Mouse (Mus musculus): ENCODE data around the gene Cbr2. TPM values are rescaled to one million over a fixed set of nuclear protein-coding genes. Genes with fewer than 3 reads are reported as not detected.

The Cbr2 gene
- total and polyA plus RNA-seq, 3 experiments = not detected

DNA sequence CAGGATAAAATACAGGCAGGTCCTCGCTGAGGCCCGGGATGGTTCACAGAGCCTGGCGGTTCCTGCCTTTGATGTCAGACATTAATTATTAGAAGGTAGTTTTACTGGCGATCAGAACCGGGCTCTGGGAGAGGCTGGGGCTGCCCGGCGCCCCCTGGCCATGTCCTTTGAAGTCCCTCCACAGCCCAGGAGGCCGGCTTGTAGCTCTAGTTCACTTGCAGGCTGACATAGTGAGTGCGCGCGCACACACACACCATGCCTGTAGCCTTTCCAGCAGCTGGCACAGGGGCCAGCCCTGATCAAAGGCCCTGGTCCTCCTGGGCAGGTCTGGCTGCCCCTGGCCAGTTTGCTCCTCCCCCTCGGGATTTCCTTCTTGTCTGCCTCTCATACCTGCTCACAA is 36.3 kb downstream of the Cbr2 start:
- Histone ChIP-seq H3K36me3 (replicated peaks) (peaks cover 98% of the 10 kb centered on the region), H3K9me3 (replicated peaks) (peaks cover 5% of the 10 kb centered on the region; the same call in 1 of the 2 replicates), H3K27me3 (ENCODE audit: insufficient read depth, low read length) (no peaks in the 10 kb centered on the region), H3K4me1 (ENCODE audit: insufficient read depth, low read depth, low read length) (peaks cover 6% of the 10 kb centered on the region; the same call in 1 of the 2 replicates), H3K4me3 (ENCODE audit: low read depth, low read length) (no peak overlapping the region)
- no peak for TF ChIP-seq POLR2AphosphoS5 (IDR thresholded peaks at IDR 0.05; ENCODE audit: insufficient replicate concordance, low read depth, low read length)
- no peak for TF ChIP-seq TAL1 (conservative IDR thresholded peaks at IDR 0.05; ENCODE audit: low read depth, low read length)
- TF ChIP-seq GATA1 (IDR thresholded peaks at IDR 0.05; ENCODE audit: borderline replicate concordance, low read length) = no peak
- no peak for TF ChIP-seq GATA2 (IDR thresholded peaks at IDR 0.05; ENCODE audit: borderline replicate concordance, low read depth, low read length)
- no peak for TF ChIP-seq CTCF (IDR thresholded peaks at IDR 0.05; ENCODE audit: low read depth, low read length)
- ATAC-seq (ENCODE audit: extremely low read depth, insufficient number of reproducible peaks, low FRiP score, poor library complexity, severe bottlenecking) = no peak
- no peak for DNase-seq (ENCODE audit: low spot score)

DNA sequence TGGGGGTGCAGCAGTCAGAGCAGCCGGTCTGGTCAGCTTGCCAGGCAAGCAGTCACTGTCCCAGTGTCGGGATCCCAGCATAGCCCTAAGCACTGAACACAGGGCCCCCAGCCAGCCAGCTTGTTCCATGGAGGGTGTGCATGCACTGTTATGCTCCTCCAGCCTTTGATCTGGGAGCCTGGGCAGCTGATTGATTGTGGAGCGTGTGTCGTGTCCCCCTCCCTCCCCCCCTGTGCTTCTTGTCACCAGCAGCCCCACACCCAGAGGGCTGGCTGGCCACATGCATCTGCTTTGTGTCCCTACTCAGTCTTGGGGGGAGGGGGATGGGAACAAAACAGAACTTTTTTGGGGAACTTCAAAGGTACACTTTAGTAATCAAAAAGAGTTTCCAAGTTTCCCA is 36.7 kb downstream of the Cbr2 start:
- peaks cover 5% of the 10 kb centered on the region; the same call in 1 of the 2 replicates for H3K9me3 ChIP-seq (replicated peaks)
- H3K36me3 ChIP-seq (replicated peaks) = peaks cover 98% of the 10 kb centered on the region
- DNase-seq (ENCODE audit: low spot score) (no peak), ATAC-seq (ENCODE audit: extremely low read depth, insufficient number of reproducible peaks, low FRiP score, poor library complexity, severe bottlenecking) (no peak)
- no peak overlapping the region for H3K4me3 ChIP-seq (ENCODE audit: low read depth, low read length)
- TF ChIP-seq CTCF (IDR thresholded peaks at IDR 0.05; ENCODE audit: low read depth, low read length) = no peak
- TF ChIP-seq GATA1 (IDR thresholded peaks at IDR 0.05; ENCODE audit: borderline replicate concordance, low read length) = no peak
- TF ChIP-seq POLR2AphosphoS5 (IDR thresholded peaks at IDR 0.05; ENCODE audit: insufficient replicate concordance, low read depth, low read length) = no peak
- TF ChIP-seq GATA2 (IDR thresholded peaks at IDR 0.05; ENCODE audit: borderline replicate concordance, low read depth, low read length) = no peak
- TF ChIP-seq TAL1 (conservative IDR thresholded peaks at IDR 0.05; ENCODE audit: low read depth, low read length) = no peak
- H3K4me1 ChIP-seq (ENCODE audit: insufficient read depth, low read depth, low read length) = peaks cover 6% of the 10 kb centered on the region; the same call in 1 of the 2 replicates
- H3K27me3 ChIP-seq (ENCODE audit: insufficient read depth, low read length) = no peaks in the 10 kb centered on the region

- Histone ChIP-seq H3K27me3 (ENCODE audit: insufficient read depth, low read length) (no peaks in the 10 kb centered on the region), H3K9me3 (replicated peaks) (peaks cover 5% of the 10 kb centered on the region; the same call in 1 of the 2 replicates), H3K4me3 (ENCODE audit: low read depth, low read length) (no peak overlapping the region), H3K4me1 (ENCODE audit: insufficient read depth, low read depth, low read length) (peaks cover 6% of the 10 kb centered on the region; the same call in 1 of the 2 replicates), H3K36me3 (replicated peaks) (peaks cover 97% of the 10 kb centered on the region)
- ATAC-seq (ENCODE audit: extremely low read depth, insufficient number of reproducible peaks, low FRiP score, poor library complexity, severe bottlenecking) (no peak), DNase-seq (ENCODE audit: low spot score) (no peak)
- TF ChIP-seq GATA1 (IDR thresholded peaks at IDR 0.05; ENCODE audit: borderline replicate concordance, low read length) = no peak
These were observed 38.5 kb downstream of the Cbr2 start for GRCm38 (mm10) chr11:120693461-120693860.

GRCm38 (mm10) chr11:120692471-120693011 is 39.4 kb downstream of the Cbr2 start:
- H3K36me3 ChIP-seq (replicated peaks) = peaks cover 97% of the 10 kb centered on the region
- H3K4me1 ChIP-seq (ENCODE audit: insufficient read depth, low read depth, low read length) = 0 out of 2 replicates have a peak, but pooled peaks cover 3% of the 10 kb centered on the region
- peaks cover 5% of the 10 kb centered on the region; the same call in 1 of the 2 replicates for H3K9me3 ChIP-seq (replicated peaks)
- no peaks in the 10 kb centered on the region for H3K27me3 ChIP-seq (ENCODE audit: insufficient read depth, low read length)
- ATAC-seq (ENCODE audit: extremely low read depth, insufficient number of reproducible peaks, low FRiP score, poor library complexity, severe bottlenecking) = no peak
- no peak for DNase-seq (ENCODE audit: low spot score)
- H3K4me3 ChIP-seq (ENCODE audit: low read depth, low read length) = no peak overlapping the region
- no peak for TF ChIP-seq GATA1 (IDR thresholded peaks at IDR 0.05; ENCODE audit: borderline replicate concordance, low read length)
- TF ChIP-seq GATA2 (IDR thresholded peaks at IDR 0.05; ENCODE audit: borderline replicate concordance, low read depth, low read length) = no peak
- no peak for TF ChIP-seq CTCF (IDR thresholded peaks at IDR 0.05; ENCODE audit: low read depth, low read length)
- TF ChIP-seq POLR2AphosphoS5 (IDR thresholded peaks at IDR 0.05; ENCODE audit: insufficient replicate concordance, low read depth, low read length) = no peak
- TF ChIP-seq TAL1 (conservative IDR thresholded peaks at IDR 0.05; ENCODE audit: low read depth, low read length) = no peak

DNA sequence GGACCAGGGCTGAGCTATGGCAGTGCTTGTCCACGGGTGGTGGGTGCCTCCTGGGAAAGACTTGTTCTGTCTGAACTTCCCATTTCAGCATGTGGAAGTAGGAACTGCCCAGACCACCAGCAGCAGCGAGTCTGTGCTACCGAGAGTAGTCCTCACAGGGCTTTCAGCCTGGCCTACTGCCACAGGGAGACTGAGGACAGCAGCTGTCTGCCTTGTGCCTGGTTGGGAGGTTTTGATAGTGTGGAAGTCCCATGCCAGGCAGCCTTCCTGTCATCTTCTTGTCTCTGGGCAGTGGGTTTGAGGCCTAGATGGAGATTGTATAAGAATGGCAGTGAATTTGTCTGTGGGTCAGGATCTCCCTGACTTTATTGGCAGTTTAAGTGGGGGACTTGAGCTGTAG is 42.5 kb downstream of the Cbr2 start:
- DNase-seq (ENCODE audit: low spot score) (no peak), ATAC-seq (ENCODE audit: extremely low read depth, insufficient number of reproducible peaks, low FRiP score, poor library complexity, severe bottlenecking) (no peak)
- no peaks in the 10 kb centered on the region for H3K9me3 ChIP-seq (replicated peaks)
- peaks cover 95% of the 10 kb centered on the region for H3K36me3 ChIP-seq (replicated peaks)
- no peak overlapping the region for H3K4me3 ChIP-seq (ENCODE audit: low read depth, low read length)
- no peaks in the 10 kb centered on the region for H3K4me1 ChIP-seq (ENCODE audit: insufficient read depth, low read depth, low read length)
- TF ChIP-seq CTCF (IDR thresholded peaks at IDR 0.05; ENCODE audit: low read depth, low read length) (no peak), TAL1 (conservative IDR thresholded peaks at IDR 0.05; ENCODE audit: low read depth, low read length) (no peak), GATA2 (IDR thresholded peaks at IDR 0.05; ENCODE audit: borderline replicate concordance, low read depth, low read length) (no peak), POLR2AphosphoS5 (IDR thresholded peaks at IDR 0.05; ENCODE audit: insufficient replicate concordance, low read depth, low read length) (no peak), GATA1 (IDR thresholded peaks at IDR 0.05; ENCODE audit: borderline replicate concordance, low read length) (no peak)
- no peaks in the 10 kb centered on the region for H3K27me3 ChIP-seq (ENCODE audit: insufficient read depth, low read length)

DNA sequence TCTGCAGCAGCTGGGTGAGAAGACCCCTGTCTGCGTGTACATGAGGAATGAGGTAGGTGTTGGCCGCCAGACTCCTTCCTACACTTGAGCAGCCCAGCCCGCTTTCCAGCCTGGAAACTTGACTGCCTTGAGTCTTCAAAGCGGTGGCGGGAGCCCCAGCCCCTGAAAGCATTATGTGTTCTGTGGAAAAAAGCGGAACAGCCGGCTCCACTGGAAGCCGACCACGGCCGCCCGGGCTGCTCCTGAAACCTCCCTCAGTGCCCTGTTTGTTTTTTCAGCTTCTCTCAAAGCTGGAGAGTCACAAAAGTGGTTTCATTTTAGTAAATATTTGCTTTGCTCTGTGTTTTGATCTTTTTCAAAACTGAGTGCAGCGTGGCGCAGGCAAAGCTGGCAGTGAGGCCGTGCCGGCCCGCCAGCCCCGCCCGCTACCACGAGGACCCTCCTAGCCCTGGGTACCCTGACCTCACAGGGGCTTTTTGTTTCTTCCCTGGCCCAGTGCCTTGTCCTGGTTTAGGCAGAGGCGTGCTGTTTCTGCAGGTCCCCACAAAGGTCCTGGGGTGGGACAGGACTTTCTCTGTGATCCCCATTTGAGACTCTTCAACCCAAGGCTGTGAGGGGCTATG is 45.2 kb downstream of the Cbr2 start:
- Histone ChIP-seq H3K36me3 (replicated peaks) (peaks cover 93% of the 10 kb centered on the region), H3K9me3 (replicated peaks) (no peaks in the 10 kb centered on the region), H3K4me3 (ENCODE audit: low read depth, low read length) (no peak overlapping the region), H3K4me1 (ENCODE audit: insufficient read depth, low read depth, low read length) (no peaks in the 10 kb centered on the region), H3K27me3 (ENCODE audit: insufficient read depth, low read length) (no peaks in the 10 kb centered on the region)
- DNase-seq (ENCODE audit: low spot score) (no peak), ATAC-seq (ENCODE audit: extremely low read depth, insufficient number of reproducible peaks, low FRiP score, poor library complexity, severe bottlenecking) (no peak)
- no peak for TF ChIP-seq GATA2 (IDR thresholded peaks at IDR 0.05; ENCODE audit: borderline replicate concordance, low read depth, low read length)
- TF ChIP-seq GATA1 (IDR thresholded peaks at IDR 0.05; ENCODE audit: borderline replicate concordance, low read length) = no peak
- TF ChIP-seq TAL1 (conservative IDR thresholded peaks at IDR 0.05; ENCODE audit: low read depth, low read length) = no peak
- no peak for TF ChIP-seq POLR2AphosphoS5 (IDR thresholded peaks at IDR 0.05; ENCODE audit: insufficient replicate concordance, low read depth, low read length)
- no peak for TF ChIP-seq CTCF (IDR thresholded peaks at IDR 0.05; ENCODE audit: low read depth, low read length)

All from G1E (cell line).